Mouse (Mus musculus) lung, postnatal 0 days (tissue): ENCODE measurements around the gene Banf2. TPM values are rescaled to one million over a fixed set of nuclear protein-coding genes. Genes with fewer than 3 reads are reported as not detected.

Experiments used
- ATAC-seq: fragments of 200-750 bp; cut with Nextera tagmentation; 2 replicates; pipeline ENCODE4 v1.8.0; 2017; ENCODE audit warnings: moderate library complexity
- DNase-seq: peaks from one replicate; pipeline ENCODE4 v3.0.0-alpha.2; 2016; ENCODE audit warnings: low spot score
- H3K27ac ChIP-seq: fragments of 300-500 bp; sonication (generic); 2 replicates; pipeline ENCODE4 v1.5.1; 2014; ENCODE audit warnings: antibody characterized with exemption, mild to moderate bottlenecking, low read length, mixed read lengths
- H3K27me3 ChIP-seq: fragments of 300-500 bp; sonication (generic); replicated peaks from 2 replicates; pipeline ENCODE4 v1.6.1; 2014; ENCODE audit warnings: low read length, mixed read lengths; ENCODE audit not compliant: insufficient read depth
- H3K36me3 ChIP-seq: fragments of 300-500 bp; sonication (generic); 2 replicates; pipeline ENCODE4 v1.6.1; 2014; ENCODE audit warnings: low read length, mixed read lengths; ENCODE audit not compliant: insufficient read depth
- H3K4me1 ChIP-seq: fragments of 300-500 bp; sonication (generic); 2 replicates; pipeline ENCODE4 v1.6.1; 2014; ENCODE audit warnings: antibody characterized with exemption, low read depth, low read length, mixed read lengths; ENCODE audit not compliant: insufficient read depth
- H3K4me2 ChIP-seq: fragments of 300-500 bp; sonication (generic); replicated peaks from 2 replicates; pipeline ENCODE4 v1.6.1; 2014; ENCODE audit warnings: low read depth, mild to moderate bottlenecking, low read length, moderate library complexity, mixed read lengths
- H3K4me3 ChIP-seq: fragments of 300-500 bp; sonication (generic); 2 replicates; pipeline ENCODE4 v1.5.1; 2014; ENCODE audit warnings: low read depth, low read length
- H3K9ac ChIP-seq: fragments of 300-500 bp; sonication (generic); replicated peaks from 2 replicates; pipeline ENCODE4 v1.6.1; 2014; ENCODE audit warnings: low read depth, mild to moderate bottlenecking
- H3K9me3 ChIP-seq: fragments of 300-500 bp; sonication (generic); 2 replicates; pipeline ENCODE4 v1.6.1; 2016; ENCODE audit warnings: low read length, mixed read lengths
- CTCF ChIP-seq: IDR thresholded peaks from 2 replicates; pipeline ENCODE4 v1.5.1; 2016; ENCODE audit warnings: antibody characterized with exemption, mild to moderate bottlenecking
- EP300 ChIP-seq: IDR thresholded peaks from 2 replicates; pipeline ENCODE4 v1.6.1; 2016; ENCODE audit warnings: antibody characterized with exemption, mild to moderate bottlenecking, control low read depth
- WGBS: fragments of 180-500 bp; shearing (Covaris S2); extraction: QIAGEN DNeasy Blood & Tissue Kit; methylation state at CpG from one replicate; pipeline ENCODE4 v1.1.7; 2014; 5-methylcytosine and 5-hydroxymethylcytosine counted together
- polyA plus RNA-seq: library from polyadenylated mRNA; unstranded; fragments of >200 nt; fragmentation: Nextera tagmentation; extraction: Ambion mirVana; gene quantifications from 2 replicates; pipeline ENCODE4 v1.2.1, GENCODE M21; 2015

Banf2 gene
- polyA plus RNA-seq, 1 experiment from 2014 or later = not detected

DNA sequence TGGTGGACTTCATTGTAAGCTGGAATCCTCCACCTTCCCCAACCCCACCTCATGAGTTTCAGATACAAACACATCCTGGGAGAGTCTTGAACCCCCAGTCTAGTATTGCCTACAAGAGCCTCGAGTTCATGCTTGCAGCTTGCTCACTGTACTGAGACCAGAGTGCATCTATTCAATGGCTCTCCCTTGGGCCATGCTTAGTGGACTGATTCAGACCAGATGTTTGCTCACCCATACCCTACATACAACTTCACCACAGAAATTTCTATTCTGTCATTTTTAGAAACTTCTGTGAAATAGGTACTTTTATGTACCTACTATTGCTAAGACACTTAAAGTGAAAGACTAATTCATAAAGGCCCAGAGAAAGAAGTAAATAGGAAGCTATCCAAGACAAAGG, 39.9 kb upstream of the Banf2 start:
- peaks cover 24% of the 10 kb centered on the region; the same call in 1 of the 2 replicates for H3K4me1 ChIP-seq
- DNase-seq (no peak), ATAC-seq (no peak)
- H3K4me3 ChIP-seq = no peak overlapping the region
- H3K4me2 ChIP-seq = no peak overlapping the region
- TF ChIP-seq CTCF = no peak
- TF ChIP-seq EP300 = no peak
- no peak overlapping the region for H3K27ac ChIP-seq
- WGBS = 71% methylated on average over 1 of the region's 1 CpGs
- no peaks in the 10 kb centered on the region for H3K27me3 ChIP-seq
- H3K9ac ChIP-seq = no peak overlapping the region
- no peaks in the 10 kb centered on the region for H3K36me3 ChIP-seq
- H3K9me3 ChIP-seq = no peaks in the 10 kb centered on the region

DNA sequence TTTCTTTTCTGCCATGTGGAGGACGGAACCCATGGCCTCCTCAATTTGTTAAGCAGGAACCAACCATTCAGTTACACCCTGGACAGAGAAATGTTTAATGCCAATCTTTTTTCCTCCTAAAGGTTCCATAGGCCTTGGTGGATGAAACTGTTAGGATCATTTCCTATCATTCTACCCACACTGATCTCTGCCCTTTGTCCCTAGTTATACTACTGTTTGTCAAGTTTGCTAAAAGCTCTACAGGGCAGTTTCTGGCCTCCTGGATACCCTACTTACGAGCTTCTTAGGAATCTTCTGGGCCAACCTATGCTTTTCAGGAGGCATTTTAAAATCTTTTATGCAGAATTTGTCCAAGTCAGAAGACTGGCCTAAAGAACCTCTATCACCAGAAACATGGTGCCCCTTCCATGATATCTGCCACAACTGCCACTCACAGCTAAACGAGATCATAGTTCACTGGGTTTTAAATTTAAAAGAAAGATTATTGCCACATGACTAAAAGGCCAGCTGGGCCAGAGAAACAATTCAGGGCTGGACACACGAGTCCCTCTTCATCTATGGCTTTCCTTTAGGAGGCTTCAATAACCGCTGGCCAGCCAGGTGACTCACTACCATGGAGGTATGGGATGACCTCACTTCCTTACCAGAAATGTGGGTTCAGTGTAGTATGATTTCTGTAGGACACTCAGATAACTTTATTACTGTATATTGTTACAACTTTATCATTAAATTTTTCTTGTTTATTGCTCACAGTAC, 30.5 kb upstream of the Banf2 start:
- no peak overlapping the region for H3K27ac ChIP-seq
- H3K9me3 ChIP-seq = no peaks in the 10 kb centered on the region
- H3K36me3 ChIP-seq = no peaks in the 10 kb centered on the region
- H3K9ac ChIP-seq = no peak overlapping the region
- DNase-seq (no peak), ATAC-seq (no peak)
- WGBS = 86% methylated on average over 5 of the region's 5 CpGs
- no peak overlapping the region for H3K4me2 ChIP-seq
- peaks cover 34% of the 10 kb centered on the region; the same call in 1 of the 2 replicates for H3K4me1 ChIP-seq
- TF ChIP-seq CTCF = no peak
- H3K4me3 ChIP-seq = no peak overlapping the region
- H3K27me3 ChIP-seq = no peaks in the 10 kb centered on the region

DNA sequence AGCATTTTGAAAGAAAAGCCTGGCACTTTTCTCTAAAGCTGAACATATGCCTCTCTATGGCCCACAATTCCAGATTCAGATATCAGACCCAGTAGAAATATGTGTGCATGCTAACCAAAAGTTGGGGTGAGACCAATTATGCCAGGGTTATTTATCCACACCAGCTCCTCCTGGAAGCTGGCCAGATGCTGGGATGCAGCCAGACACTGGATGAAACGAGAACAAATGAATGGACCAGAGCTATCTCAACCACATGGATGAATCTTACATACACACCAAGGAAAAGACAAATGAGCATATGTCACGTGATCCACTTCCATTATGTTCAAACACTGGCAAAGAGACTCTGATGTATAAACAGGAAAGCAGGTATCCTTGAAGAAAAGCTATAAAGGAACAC, 29.3 kb upstream of the Banf2 start:
- Histone ChIP-seq H3K27ac (no peak overlapping the region), H3K9me3 (no peaks in the 10 kb centered on the region), H3K36me3 (no peaks in the 10 kb centered on the region), H3K4me2 (no peak overlapping the region), H3K9ac (no peak overlapping the region), H3K27me3 (no peaks in the 10 kb centered on the region), H3K4me1 (peaks cover 37% of the 10 kb centered on the region; the same call in 1 of the 2 replicates), H3K4me3 (no peak overlapping the region)
- ATAC-seq (no peak), DNase-seq (no peak)
- 17% methylated on average over 2 of the region's 2 CpGs for WGBS
- TF ChIP-seq EP300 = no peak
- no peak for TF ChIP-seq CTCF

DNA sequence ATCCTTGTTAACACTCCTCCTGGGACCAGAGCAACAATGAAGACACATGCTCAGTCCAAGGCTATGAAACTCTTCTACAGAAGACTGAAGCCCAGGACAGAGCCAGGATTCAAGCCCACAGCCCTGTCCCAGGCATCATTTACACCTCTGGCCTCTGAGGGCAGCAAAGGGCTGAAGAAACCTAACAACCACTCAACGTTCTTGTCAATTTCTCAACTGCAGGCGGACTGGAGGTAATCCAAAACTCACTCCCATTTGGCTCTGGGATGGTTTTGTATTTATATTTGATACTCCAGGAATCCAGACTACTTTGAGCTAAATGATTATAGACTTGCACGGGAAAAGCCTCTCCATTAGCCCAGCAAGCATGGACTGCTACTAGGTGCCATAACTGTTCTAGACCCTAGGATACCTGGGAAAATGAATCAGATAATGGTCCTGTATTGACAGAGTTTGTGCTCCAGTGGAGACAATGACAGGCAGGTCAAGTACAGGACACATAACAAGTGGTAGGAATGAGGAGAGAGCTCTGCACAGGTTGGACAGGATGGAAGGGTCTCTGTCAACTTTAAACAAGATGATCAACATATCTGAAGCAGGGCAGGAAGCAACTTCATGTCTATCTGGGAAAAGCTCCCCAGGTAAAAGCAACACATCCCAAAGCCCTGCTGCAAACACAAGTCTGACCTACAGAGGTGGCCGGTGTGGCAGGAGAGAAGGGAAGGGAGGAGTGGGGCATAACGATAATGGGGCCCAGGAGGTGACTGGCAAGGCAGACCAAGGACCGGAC, 27.5 kb upstream of the Banf2 start:
- TF ChIP-seq EP300 (no peak), CTCF (peak; percentile 60)
- DNase-seq = peak; percentile 89
- no peaks in the 10 kb centered on the region for H3K36me3 ChIP-seq
- H3K4me2 ChIP-seq = no peak overlapping the region
- peaks cover 37% of the 10 kb centered on the region; the same call in 1 of the 2 replicates for H3K4me1 ChIP-seq
- H3K4me3 ChIP-seq = no peak overlapping the region
- H3K27me3 ChIP-seq = no peaks in the 10 kb centered on the region
- H3K9ac ChIP-seq = no peak overlapping the region
- H3K27ac ChIP-seq = 0 out of 2 replicates have a peak overlapping the region, but pooled peaks have one; percentile 34
- peak; percentile 50 for ATAC-seq
- WGBS = 52% methylated on average over 6 of the region's 6 CpGs
- H3K9me3 ChIP-seq = no peaks in the 10 kb centered on the region

- ATAC-seq (no peak), DNase-seq (no peak)
- no peak for TF ChIP-seq CTCF
- no peak for TF ChIP-seq EP300
- Histone ChIP-seq H3K9ac (no peak overlapping the region), H3K4me1 (peaks cover 37% of the 10 kb centered on the region; the same call in 1 of the 2 replicates), H3K9me3 (no peaks in the 10 kb centered on the region), H3K27ac (no peak overlapping the region), H3K4me2 (no peak overlapping the region), H3K27me3 (no peaks in the 10 kb centered on the region), H3K4me3 (no peak overlapping the region), H3K36me3 (no peaks in the 10 kb centered on the region)
- 66% methylated on average over 6 of the region's 6 CpGs for WGBS
Observed at GRCm38 (mm10) chr2:144006686-144007085, 26.2 kb upstream of the Banf2 start.

- H3K4me2 ChIP-seq = no peak overlapping the region
- H3K9ac ChIP-seq = no peak overlapping the region
- H3K27ac ChIP-seq = no peak overlapping the region
- no peak for ATAC-seq
- 62% methylated on average over 4 of the region's 4 CpGs for WGBS
- TF ChIP-seq EP300 = no peak
- no peak for TF ChIP-seq CTCF
- no peak overlapping the region for H3K4me3 ChIP-seq
- no peaks in the 10 kb centered on the region for H3K27me3 ChIP-seq
- H3K4me1 ChIP-seq = peaks cover 37% of the 10 kb centered on the region; the same call in 1 of the 2 replicates
- no peaks in the 10 kb centered on the region for H3K36me3 ChIP-seq
- no peak for DNase-seq
- H3K9me3 ChIP-seq = no peaks in the 10 kb centered on the region
Observed at GRCm38 (mm10) chr2:144007211-144007610, 25.6 kb upstream of the Banf2 start.
